Mouse (Mus musculus): Measurements from ENCODE around the gene Omp. TPM values are rescaled to one million over a fixed set of nuclear protein-coding genes. Genes with fewer than 3 reads are reported as not detected.

The Omp gene
- total and polyA plus RNA-seq, 2 experiments from 2014 or later: 0.29 to 0.31 TPM

DNA sequence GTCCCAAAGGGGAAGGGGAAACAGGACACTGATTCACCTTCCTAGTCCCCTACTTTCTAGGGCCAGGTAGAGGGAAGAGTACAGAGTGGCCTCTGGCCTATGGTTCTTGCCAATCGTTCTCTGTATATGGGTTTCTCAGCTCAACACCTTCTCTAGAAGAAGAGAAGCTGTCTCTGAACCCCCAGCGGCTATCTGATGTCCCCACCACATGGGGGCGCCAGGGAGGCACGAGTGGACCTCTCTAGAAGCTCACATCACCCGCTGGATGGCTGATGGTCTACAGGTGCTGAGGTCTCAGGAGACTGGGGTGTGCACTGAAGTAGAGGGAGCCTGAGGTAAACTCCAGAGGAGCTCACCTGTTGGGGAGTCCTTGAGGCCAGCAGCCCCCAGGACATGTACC, 19.8 kb downstream of the Omp start:
- Histone ChIP-seq H3K27me3 (ENCODE audit: insufficient read depth, low read length) (no peaks in the 10 kb centered on the region), H3K4me3 (ENCODE audit: low read depth, low read length) (no peak overlapping the region), H3K4me1 (ENCODE audit: insufficient read depth) (no peaks in the 10 kb centered on the region), H3K9me3 (ENCODE audit: low read length) (no peaks in the 10 kb centered on the region), H3K36me3 (ENCODE audit: insufficient read depth) (peaks cover 25% of the 10 kb centered on the region), H3K27ac (ENCODE audit: low read depth, low read length) (no peak overlapping the region), H3K4me2 (ENCODE audit: low read depth) (no peak overlapping the region), H3K9ac (no peak overlapping the region)
- DNase-seq (no peak), ATAC-seq (no peak)
- TF ChIP-seq CTCF (IDR thresholded peaks at IDR 0.05; ENCODE audit: low read depth): peak; percentile 46; the same call in 1 of the 2 replicates
- 49% methylated on average over 5 of the region's 5 CpGs for WGBS

GRCm38 (mm10) chr7:98124701-98125100, 20.6 kb downstream of the Omp start:
- H3K27me3 ChIP-seq (ENCODE audit: insufficient read depth, low read length): no peaks in the 10 kb centered on the region
- H3K4me3 ChIP-seq (ENCODE audit: low read depth, low read length): no peak overlapping the region
- no peak overlapping the region for H3K4me2 ChIP-seq (ENCODE audit: low read depth)
- H3K4me1 ChIP-seq (ENCODE audit: insufficient read depth): no peaks in the 10 kb centered on the region
- no peak overlapping the region for H3K27ac ChIP-seq (ENCODE audit: low read depth, low read length)
- no peaks in the 10 kb centered on the region for H3K9me3 ChIP-seq (ENCODE audit: low read length)
- H3K36me3 ChIP-seq (ENCODE audit: insufficient read depth): peaks cover 25% of the 10 kb centered on the region
- H3K9ac ChIP-seq: no peak overlapping the region
- WGBS: 71% methylated on average over 5 of the region's 5 CpGs
- no peak for DNase-seq
- ATAC-seq: no peak
- TF ChIP-seq CTCF (IDR thresholded peaks at IDR 0.05; ENCODE audit: low read depth): no peak

GRCm38 (mm10) chr7:98121673-98122072, 23.6 kb downstream of the Omp start:
- 80% methylated on average over 8 of the region's 8 CpGs for WGBS
- H3K9me3 ChIP-seq (ENCODE audit: low read length): no peaks in the 10 kb centered on the region
- H3K4me1 ChIP-seq (ENCODE audit: insufficient read depth): no peaks in the 10 kb centered on the region
- ATAC-seq (no peak), DNase-seq (no peak)
- peaks cover 14% of the 10 kb centered on the region; the same call in 1 of the 2 replicates for H3K36me3 ChIP-seq (ENCODE audit: insufficient read depth)
- H3K9ac ChIP-seq: no peak overlapping the region
- H3K27ac ChIP-seq (ENCODE audit: low read depth, low read length): no peak overlapping the region
- H3K4me2 ChIP-seq (ENCODE audit: low read depth): no peak overlapping the region
- no peak overlapping the region for H3K4me3 ChIP-seq (ENCODE audit: low read depth, low read length)
- TF ChIP-seq CTCF (IDR thresholded peaks at IDR 0.05; ENCODE audit: low read depth): no peak
- no peaks in the 10 kb centered on the region for H3K27me3 ChIP-seq (ENCODE audit: insufficient read depth, low read length)

DNA sequence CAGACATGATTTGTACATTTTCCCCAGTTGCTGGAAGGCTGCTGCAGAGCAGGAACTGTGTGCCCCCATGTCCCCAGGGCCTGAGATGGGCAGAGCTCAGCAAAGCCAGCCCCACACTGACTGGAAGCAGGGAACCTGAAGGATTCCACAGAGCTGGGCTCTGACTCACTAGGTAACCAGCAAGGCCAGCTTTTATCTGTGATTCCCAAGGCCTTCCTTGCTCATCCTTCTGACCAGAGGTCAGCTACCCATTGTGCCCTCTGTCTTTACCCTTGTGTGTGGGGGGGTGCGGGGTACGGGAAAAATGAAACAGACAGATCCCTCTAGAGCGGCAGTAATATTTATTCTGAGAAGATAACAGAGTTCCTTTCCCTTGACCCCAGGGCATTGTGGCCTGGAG, 24.1 kb downstream of the Omp start:
- TF ChIP-seq CTCF (IDR thresholded peaks at IDR 0.05; ENCODE audit: low read depth): no peak

DNA sequence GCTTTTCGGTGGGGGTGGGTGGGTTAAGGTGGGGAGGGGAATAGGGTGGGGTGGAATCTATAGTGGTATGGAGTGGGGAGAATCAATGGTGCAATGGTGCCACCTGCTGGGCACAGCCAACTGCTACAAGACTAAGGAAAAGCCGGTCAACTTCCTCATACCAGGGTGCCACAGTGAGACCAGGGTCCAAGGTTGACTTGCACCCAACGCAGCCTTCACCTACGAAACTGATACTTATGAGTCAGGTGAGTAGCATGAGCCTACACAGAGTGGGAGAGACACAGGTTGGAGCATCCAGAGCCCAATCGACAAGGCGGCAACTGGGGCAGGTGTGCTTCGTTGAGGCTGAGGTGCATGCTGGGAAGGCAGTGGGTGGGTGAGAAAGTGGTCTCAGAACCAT, 25.0 kb downstream of the Omp start:
- 8% methylated on average over 7 of the region's 7 CpGs for WGBS
- TF ChIP-seq CTCF (IDR thresholded peaks at IDR 0.05; ENCODE audit: low read depth): peak; percentile 83
- peak overlapping the region; percentile 11; the same call in 1 of the 2 replicates for H3K4me3 ChIP-seq (ENCODE audit: low read depth, low read length)

More for the DNA sequence above, 24.1 kb downstream of the Omp start:
- peaks cover 14% of the 10 kb centered on the region; the same call in 1 of the 2 replicates for H3K36me3 ChIP-seq (ENCODE audit: insufficient read depth)
- H3K4me1 ChIP-seq (ENCODE audit: insufficient read depth): no peaks in the 10 kb centered on the region
- no peak overlapping the region for H3K9ac ChIP-seq
- H3K27me3 ChIP-seq (ENCODE audit: insufficient read depth, low read length): no peaks in the 10 kb centered on the region
- H3K9me3 ChIP-seq (ENCODE audit: low read length): no peaks in the 10 kb centered on the region
- DNase-seq: no peak
- no peak overlapping the region for H3K4me2 ChIP-seq (ENCODE audit: low read depth)
- no peak overlapping the region for H3K27ac ChIP-seq (ENCODE audit: low read depth, low read length)
- no peak overlapping the region for H3K4me3 ChIP-seq (ENCODE audit: low read depth, low read length)
- no peak for ATAC-seq
- 90% methylated on average over 3 of the region's 3 CpGs for WGBS

GRCm38 (mm10) chr7:98119961-98120232, 25.4 kb downstream of the Omp start:
- Histone ChIP-seq H3K4me1 (ENCODE audit: insufficient read depth) (no peaks in the 10 kb centered on the region), H3K27me3 (ENCODE audit: insufficient read depth, low read length) (no peaks in the 10 kb centered on the region), H3K36me3 (ENCODE audit: insufficient read depth) (0 out of 2 replicates have a peak, but pooled peaks cover 2% of the 10 kb centered on the region), H3K4me3 (ENCODE audit: low read depth, low read length) (no peak overlapping the region), H3K27ac (ENCODE audit: low read depth, low read length) (no peak overlapping the region), H3K4me2 (ENCODE audit: low read depth) (0 out of 2 replicates have a peak overlapping the region, but pooled peaks have one; percentile 44), H3K9me3 (ENCODE audit: low read length) (no peaks in the 10 kb centered on the region), H3K9ac (no peak overlapping the region)
- ATAC-seq: peak; percentile 3; the same call in 1 of the 2 replicates
- DNase-seq: no peak
- TF ChIP-seq CTCF (IDR thresholded peaks at IDR 0.05; ENCODE audit: low read depth): no peak
- WGBS: 53% methylated on average over 2 of the region's 2 CpGs

More for the DNA sequence above, 25.0 kb downstream of the Omp start:
- no peaks in the 10 kb centered on the region for H3K9me3 ChIP-seq (ENCODE audit: low read length)
- H3K4me1 ChIP-seq (ENCODE audit: insufficient read depth): no peaks in the 10 kb centered on the region
- ATAC-seq (peak; percentile 82), DNase-seq (peak; percentile 79)
- 0 out of 2 replicates have a peak, but pooled peaks cover 6% of the 10 kb centered on the region for H3K36me3 ChIP-seq (ENCODE audit: insufficient read depth)
- H3K27me3 ChIP-seq (ENCODE audit: insufficient read depth, low read length): no peaks in the 10 kb centered on the region
- no peak overlapping the region; the same call in 1 of the 2 replicates for H3K9ac ChIP-seq
- peak overlapping the region; percentile 44 for H3K4me2 ChIP-seq (ENCODE audit: low read depth)
- no peak overlapping the region for H3K27ac ChIP-seq (ENCODE audit: low read depth, low read length)

DNA sequence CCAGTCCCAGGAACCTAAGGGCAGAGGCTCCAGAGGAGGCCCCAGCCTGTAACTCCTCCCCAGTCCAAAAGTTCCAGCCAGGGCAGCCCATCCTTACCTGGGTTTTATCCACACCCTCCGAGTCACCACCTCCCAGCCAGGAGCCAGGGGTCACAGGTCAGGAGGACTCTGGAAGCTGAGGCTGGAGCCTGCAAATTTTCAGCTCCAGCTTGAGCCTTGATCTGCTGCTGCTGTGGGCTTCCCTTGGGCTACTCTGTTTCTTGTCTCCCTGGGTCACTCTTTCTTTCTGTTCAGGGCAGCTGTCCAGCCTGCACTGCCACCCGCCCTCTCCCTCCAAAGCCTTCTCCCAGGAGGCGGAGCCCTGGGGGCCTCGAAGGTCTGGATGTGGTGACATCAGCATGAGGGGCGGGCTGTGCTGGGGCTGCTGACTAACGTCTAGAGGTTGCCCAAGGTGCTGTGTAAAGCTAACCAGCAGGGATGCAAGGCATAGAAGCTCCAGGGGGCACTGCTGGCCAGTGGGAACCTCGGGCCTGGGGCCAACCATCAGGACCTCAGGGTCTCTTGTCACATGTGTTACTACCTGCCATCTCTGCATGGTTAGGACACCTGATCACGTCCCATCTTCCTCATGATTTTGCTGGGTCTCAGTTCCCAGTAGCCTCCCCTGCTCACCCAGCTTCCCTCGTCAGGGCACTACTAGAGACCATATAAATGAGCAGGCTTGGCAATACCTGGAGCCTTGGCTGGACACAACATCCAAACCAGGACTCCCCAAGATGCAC, 25.9 kb downstream of the Omp start, which contains the start of gene Myo7a:
Gene Myo7a (minus strand): TSS at position 346 of the 782 bp plus-strand sequence.
- Histone ChIP-seq H3K36me3 (ENCODE audit: insufficient read depth) (no peaks in the 10 kb centered on the region), H3K27ac (ENCODE audit: low read depth, low read length) (no peak within 1 kb of the TSS), H3K4me2 (ENCODE audit: low read depth) (peak within 1 kb of the TSS; percentile 44), H3K27me3 (ENCODE audit: insufficient read depth, low read length) (no peaks in the 10 kb centered on the region), H3K4me1 (ENCODE audit: insufficient read depth) (no peaks in the 10 kb centered on the region), H3K9me3 (ENCODE audit: low read length) (no peaks in the 10 kb centered on the region), H3K4me3 (ENCODE audit: low read depth, low read length) (peak within 1 kb of the TSS; percentile 11; the same call in 1 of the 2 replicates), H3K9ac (no peak within 1 kb of the TSS; the same call in 1 of the 2 replicates)
- no peak for ATAC-seq
- 41% methylated on average over 9 of the region's 9 CpGs for WGBS
- TF ChIP-seq CTCF (IDR thresholded peaks at IDR 0.05; ENCODE audit: low read depth): no peak
- no peak for DNase-seq
